Mouse (Mus musculus) heart, embryonic 13.5 days (tissue): Measurements from ENCODE around the gene Zbtb46. TPM values are rescaled to one million over a fixed set of nuclear protein-coding genes. Genes with fewer than 3 reads are reported as not detected.

ENCODE experiments used
- ATAC-seq: fragments of 200-750 bp; cut with Nextera tagmentation; 2 replicates; pipeline ENCODE4 v1.8.0; 2017; ENCODE audit warnings: moderate TSS enrichment; ENCODE audit not compliant: insufficient number of reproducible peaks, low FRiP score, low TSS enrichment; ENCODE audit errors: extremely low read depth
- H3K27ac ChIP-seq: fragments of 300-500 bp; sonication (generic); replicated peaks from 2 replicates; pipeline ENCODE4 v1.5.1; 2015; ENCODE audit warnings: moderate library complexity, mild to moderate bottlenecking, inconsistent platforms
- H3K27me3 ChIP-seq: fragments of 300-500 bp; sonication (generic); replicated peaks from 2 replicates; pipeline ENCODE4 v1.6.1; 2015; ENCODE audit warnings: mild to moderate bottlenecking, inconsistent platforms
- H3K36me3 ChIP-seq: fragments of 300-500 bp; sonication (generic); 2 replicates; pipeline ENCODE4 v1.6.1; 2015; ENCODE audit warnings: mild to moderate bottlenecking, inconsistent platforms
- H3K4me1 ChIP-seq: fragments of 300-500 bp; sonication (generic); 2 replicates; pipeline ENCODE4 v1.6.1; 2015; ENCODE audit warnings: inconsistent platforms
- H3K4me2 ChIP-seq: fragments of 300-500 bp; sonication (generic); 2 replicates; pipeline ENCODE4 v1.6.1; 2015; ENCODE audit warnings: inconsistent platforms, mild to moderate bottlenecking, moderate library complexity
- H3K4me3 ChIP-seq: fragments of 300-500 bp; sonication (generic); 2 replicates; pipeline ENCODE4 v1.5.1; 2015; ENCODE audit warnings: moderate library complexity, mild to moderate bottlenecking, inconsistent platforms
- H3K9ac ChIP-seq: fragments of 300-500 bp; sonication (generic); 2 replicates; pipeline ENCODE4 v1.6.1; 2015; ENCODE audit warnings: inconsistent platforms, mild to moderate bottlenecking, moderate library complexity
- H3K9me3 ChIP-seq: fragments of 300-500 bp; sonication (generic); 2 replicates; pipeline ENCODE4 v1.6.1; 2016; ENCODE audit warnings: inconsistent platforms
- WGBS: fragments of 180-500 bp; shearing (Covaris S2); methylation state at CpG from one replicate; pipeline ENCODE4 v1.1.7; 2015; ENCODE audit warnings: mixed read lengths; 5-methylcytosine and 5-hydroxymethylcytosine counted together
- polyA plus RNA-seq: library from polyadenylated mRNA; unstranded; fragments of >200 nt; fragmentation: Nextera tagmentation; extraction: Ambion mirVana; gene quantifications from 2 replicates; pipeline ENCODE4 v1.2.1, GENCODE M21; 2015

The Zbtb46 gene
- polyA plus RNA-seq, 1 experiment from 2014 or later: 10.6 TPM

DNA sequence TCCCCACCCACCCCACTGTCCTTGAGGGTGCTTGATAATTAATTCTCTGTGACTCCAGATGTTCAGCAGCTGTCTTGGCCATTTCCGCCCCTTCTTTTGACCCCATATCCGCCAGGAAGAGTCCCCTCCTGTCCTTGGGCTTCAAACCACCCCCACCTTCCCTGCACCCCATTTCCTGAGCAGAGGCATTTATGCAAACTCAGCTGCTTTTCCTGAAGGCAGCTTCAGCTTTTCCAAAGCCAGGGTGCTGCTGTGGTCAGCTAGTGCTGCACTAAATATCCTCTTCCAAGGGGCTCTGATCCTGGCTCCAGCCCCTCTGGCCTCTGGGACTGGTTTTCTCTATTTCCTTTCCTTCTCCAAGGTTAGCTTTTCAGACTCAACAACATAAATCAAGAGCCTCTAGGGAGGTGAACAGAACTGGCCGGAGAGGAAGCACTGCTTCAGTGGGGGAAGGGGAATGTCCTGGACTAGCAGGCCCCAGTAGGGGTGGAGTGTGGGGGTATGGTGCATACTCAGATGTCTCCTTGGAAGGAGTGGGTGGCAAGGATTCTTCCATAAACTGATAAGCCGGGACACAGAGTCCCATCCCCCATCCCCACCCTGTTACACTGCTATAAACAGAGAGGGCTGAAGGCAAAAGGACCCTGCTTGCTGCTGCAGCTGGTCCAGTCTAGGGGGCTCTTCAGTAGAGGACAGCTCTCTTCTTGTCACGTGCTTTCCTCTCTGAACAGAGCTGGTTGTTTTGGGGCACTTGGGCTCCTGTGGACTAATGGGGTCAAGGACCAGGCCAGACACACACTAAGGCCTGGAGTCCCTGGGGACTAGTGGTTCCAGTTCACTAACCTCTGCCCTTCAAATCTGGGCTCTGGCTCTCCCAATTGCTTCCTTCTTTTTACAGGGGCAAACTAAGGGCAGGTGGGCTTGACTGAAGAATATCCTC is 28.4 kb upstream of the Zbtb46 start:
- H3K4me3 ChIP-seq: no peak overlapping the region
- peak overlapping the region; percentile 81 for H3K27ac ChIP-seq
- no peak for ATAC-seq
- H3K27me3 ChIP-seq: no peaks in the 10 kb centered on the region
- H3K9me3 ChIP-seq: no peaks in the 10 kb centered on the region
- no peak overlapping the region for H3K4me2 ChIP-seq
- 25% methylated on average over 5 of the region's 5 CpGs for WGBS
- H3K36me3 ChIP-seq: no peaks in the 10 kb centered on the region
- H3K9ac ChIP-seq: no peak overlapping the region
- H3K4me1 ChIP-seq: peaks cover 32% of the 10 kb centered on the region

DNA sequence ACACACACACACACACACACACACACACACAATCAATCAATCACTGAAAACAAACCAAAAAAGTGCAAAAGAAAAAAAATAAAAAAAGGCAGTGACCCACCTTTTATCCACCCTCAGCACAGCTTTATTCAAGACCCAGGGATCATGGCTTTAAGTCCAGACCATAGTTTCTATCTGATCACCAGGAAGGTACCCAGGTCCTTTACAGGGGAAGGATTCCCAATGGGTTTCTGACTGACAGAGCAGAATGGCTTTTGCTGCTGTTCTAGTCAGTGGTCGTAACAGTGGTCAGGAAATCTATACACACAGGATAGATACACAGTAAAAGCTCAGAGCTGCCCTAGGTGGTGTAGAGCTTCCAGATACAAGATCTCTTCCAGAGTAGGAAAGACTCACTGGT is 26.5 kb upstream of the Zbtb46 start:
- ATAC-seq: no peak
- no peaks in the 10 kb centered on the region for H3K36me3 ChIP-seq
- no peak overlapping the region for H3K27ac ChIP-seq
- H3K27me3 ChIP-seq: no peaks in the 10 kb centered on the region
- no peak overlapping the region for H3K4me2 ChIP-seq
- peaks cover 32% of the 10 kb centered on the region for H3K4me1 ChIP-seq
- WGBS: 33% methylated on average over 1 of the region's 1 CpGs
- no peak overlapping the region for H3K4me3 ChIP-seq
- H3K9ac ChIP-seq: no peak overlapping the region
- no peaks in the 10 kb centered on the region for H3K9me3 ChIP-seq

DNA sequence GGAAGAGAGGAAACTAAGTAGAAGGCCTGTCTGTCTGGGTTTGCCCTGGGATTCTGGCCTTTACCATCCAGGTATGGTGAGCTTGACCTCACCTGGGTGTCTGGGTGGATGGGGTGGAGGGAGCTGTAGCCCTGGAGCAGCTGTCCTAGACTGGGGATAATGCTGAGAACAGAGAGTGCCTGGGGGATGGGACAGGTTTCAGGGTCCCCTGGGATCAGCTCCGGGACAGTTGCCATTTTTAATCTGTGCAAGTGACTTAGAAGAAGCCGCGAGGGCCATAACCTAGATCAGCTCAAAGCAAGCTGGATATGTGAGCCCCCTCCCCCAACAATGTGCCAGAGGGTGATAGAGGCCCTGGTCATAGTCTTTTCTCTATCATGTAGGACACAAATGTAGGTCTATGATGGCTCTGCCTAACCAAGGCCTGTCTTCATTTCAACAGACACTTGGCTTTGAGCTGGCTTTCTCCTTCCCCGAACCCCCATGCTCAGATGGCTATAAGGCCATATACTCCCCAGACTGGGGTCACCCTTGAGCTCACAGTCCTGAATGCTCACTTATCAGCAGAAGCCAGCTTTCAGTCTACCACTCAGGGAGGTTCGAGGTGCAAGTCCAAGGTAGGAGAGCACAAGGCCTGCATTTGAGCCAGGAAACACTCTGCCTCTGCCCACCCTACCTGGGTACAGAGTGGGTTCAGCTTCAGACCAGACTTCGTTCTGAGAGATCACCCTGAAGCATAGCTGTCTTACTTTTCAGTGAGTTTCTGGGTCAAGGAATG is 25.4 kb upstream of the Zbtb46 start:
- H3K4me2 ChIP-seq: no peak overlapping the region
- H3K27ac ChIP-seq: 0 out of 2 replicates have a peak overlapping the region, but pooled peaks have one; percentile 43
- no peak for ATAC-seq
- peaks cover 32% of the 10 kb centered on the region for H3K4me1 ChIP-seq
- H3K9me3 ChIP-seq: no peaks in the 10 kb centered on the region
- H3K4me3 ChIP-seq: no peak overlapping the region
- H3K27me3 ChIP-seq: no peaks in the 10 kb centered on the region
- H3K36me3 ChIP-seq: no peaks in the 10 kb centered on the region
- no peak overlapping the region for H3K9ac ChIP-seq
- WGBS: 71% methylated on average over 6 of the region's 6 CpGs

DNA sequence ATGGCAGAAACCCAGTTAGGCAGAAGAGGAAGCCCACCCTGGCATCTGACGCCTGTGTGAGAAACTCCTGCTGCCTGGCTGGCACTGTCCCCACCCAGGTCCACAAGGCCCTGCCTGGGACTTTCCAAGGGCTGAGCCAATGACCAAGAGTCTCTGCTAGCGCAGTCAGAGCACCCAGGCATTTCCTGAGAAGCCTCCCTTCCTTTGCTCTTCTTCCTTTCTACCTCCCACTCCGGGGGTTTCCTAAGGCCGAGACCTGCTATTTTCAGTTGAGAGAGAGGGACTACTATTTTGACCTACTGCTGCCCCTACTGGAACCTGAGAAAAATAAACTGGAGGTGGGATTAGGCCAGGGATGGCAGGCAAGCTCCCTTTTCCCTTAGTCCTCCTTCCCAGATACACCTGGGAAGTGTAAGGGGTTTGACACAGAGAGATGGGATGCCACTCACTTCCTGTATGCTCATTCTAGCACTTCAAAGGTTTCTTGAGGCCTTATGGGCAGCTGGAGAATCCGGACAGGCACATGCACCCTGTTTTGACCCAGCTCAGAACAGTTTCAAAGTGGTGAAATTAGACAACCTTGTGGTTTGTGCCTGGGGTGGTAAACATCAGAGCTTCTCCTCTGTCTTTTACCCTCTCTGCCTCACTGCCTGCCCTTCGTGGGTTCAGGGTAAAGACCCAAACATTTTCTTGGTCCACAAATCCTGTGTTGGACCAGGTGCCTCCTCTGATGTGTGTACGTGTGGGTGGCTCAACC is 24.5 kb upstream of the Zbtb46 start:
- Histone ChIP-seq H3K27me3 (no peaks in the 10 kb centered on the region), H3K9ac (peak overlapping the region; percentile 67), H3K36me3 (no peaks in the 10 kb centered on the region), H3K27ac (peak overlapping the region; percentile 43), H3K4me2 (peak overlapping the region; percentile 46), H3K4me1 (peaks cover 32% of the 10 kb centered on the region), H3K4me3 (no peak overlapping the region), H3K9me3 (no peaks in the 10 kb centered on the region)
- 24% methylated on average over 7 of the region's 7 CpGs for WGBS
- ATAC-seq: peak; percentile 21; the same call in 1 of the 2 replicates

DNA sequence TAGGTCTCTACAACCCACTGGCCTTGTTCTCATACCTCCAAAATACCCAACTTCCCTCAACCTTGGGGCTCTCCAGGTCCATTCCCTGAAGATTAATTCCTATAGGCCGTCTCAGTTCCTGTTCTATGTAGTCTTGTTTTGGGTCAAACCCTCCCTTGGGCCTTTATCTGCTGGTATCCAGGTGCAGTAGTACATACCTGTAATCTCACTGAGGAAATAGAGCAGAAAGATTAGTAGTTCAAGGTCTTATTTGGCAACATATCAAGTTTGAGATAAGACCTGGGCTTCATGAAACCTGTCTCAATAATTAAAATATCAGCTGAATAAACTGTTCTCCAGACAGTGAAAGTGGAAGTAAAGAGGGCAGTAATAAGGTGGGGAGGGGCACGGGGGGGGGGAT is 23.9 kb upstream of the Zbtb46 start:
- Histone ChIP-seq H3K9me3 (no peaks in the 10 kb centered on the region), H3K9ac (peak overlapping the region; percentile 67; the same call in 1 of the 2 replicates), H3K4me3 (no peak overlapping the region), H3K36me3 (no peaks in the 10 kb centered on the region), H3K27ac (peak overlapping the region; percentile 43), H3K4me1 (peaks cover 30% of the 10 kb centered on the region), H3K4me2 (peak overlapping the region; percentile 46), H3K27me3 (no peaks in the 10 kb centered on the region)
- 30% methylated on average over 2 of the region's 2 CpGs for WGBS
- ATAC-seq: no peak

DNA sequence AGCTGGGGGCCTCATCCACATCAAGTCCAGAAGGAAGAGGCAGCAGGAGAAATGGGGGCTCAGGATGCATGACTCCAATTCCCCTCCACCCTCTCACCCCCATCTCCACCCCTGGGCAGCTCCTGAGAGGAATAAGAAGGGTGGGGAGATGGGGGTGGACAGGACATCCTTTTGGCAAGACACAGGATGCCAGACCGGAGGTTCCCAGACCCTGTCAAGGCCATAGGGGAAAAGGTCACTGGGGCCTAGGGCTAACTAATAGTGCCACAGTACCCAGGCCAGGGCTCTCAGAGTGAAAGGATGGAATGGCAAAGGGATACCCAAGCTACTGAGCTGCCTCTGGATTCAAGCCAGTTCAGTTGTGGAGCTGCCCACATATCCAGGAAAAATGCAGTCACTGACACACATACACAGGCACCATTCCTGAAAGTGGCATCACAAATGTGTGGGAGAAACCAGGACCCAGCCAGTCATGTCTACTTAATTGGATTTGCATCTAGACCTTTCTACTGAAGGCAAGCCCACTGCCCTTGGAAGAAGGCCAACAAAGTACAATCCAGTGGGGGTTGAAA is 13.1 kb upstream of the Zbtb46 start:
- Histone ChIP-seq H3K9me3 (no peaks in the 10 kb centered on the region), H3K27me3 (no peaks in the 10 kb centered on the region), H3K27ac (peak overlapping the region; percentile 84), H3K4me3 (no peak overlapping the region), H3K4me1 (peaks cover 29% of the 10 kb centered on the region), H3K4me2 (no peak overlapping the region), H3K36me3 (no peaks in the 10 kb centered on the region), H3K9ac (peak overlapping the region; percentile 28; the same call in 1 of the 2 replicates)
- 59% methylated on average over 1 of the region's 1 CpGs for WGBS
- ATAC-seq: no peak

DNA sequence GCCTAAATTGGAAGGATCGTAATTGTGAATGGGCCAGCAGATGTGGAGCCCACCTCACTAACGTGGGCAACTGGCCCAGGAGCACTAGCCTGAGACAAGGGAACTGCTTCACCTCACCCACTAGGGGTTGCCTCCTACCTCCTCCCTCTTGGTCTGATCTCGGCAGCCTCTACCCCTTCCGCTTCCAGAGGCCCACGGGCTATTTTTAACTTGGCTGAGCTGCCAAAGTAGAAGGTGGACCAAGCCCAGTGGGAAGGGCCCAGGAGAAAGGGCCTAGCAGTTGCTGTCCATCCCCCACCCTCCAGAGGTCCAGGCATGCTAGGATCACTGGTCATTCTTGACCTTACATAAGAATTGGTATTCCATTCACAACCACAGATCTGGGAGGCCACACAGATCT is 12.0 kb upstream of the Zbtb46 start:
- Histone ChIP-seq H3K4me1 (peaks cover 29% of the 10 kb centered on the region), H3K27me3 (no peaks in the 10 kb centered on the region), H3K27ac (peak overlapping the region; percentile 84), H3K4me3 (no peak overlapping the region), H3K9ac (peak overlapping the region; percentile 48; the same call in 1 of the 2 replicates), H3K36me3 (no peaks in the 10 kb centered on the region), H3K9me3 (no peaks in the 10 kb centered on the region), H3K4me2 (peak overlapping the region; percentile 31)
- ATAC-seq: no peak; the same call in 1 of the 2 replicates
- WGBS: 25% methylated on average over 5 of the region's 5 CpGs

DNA sequence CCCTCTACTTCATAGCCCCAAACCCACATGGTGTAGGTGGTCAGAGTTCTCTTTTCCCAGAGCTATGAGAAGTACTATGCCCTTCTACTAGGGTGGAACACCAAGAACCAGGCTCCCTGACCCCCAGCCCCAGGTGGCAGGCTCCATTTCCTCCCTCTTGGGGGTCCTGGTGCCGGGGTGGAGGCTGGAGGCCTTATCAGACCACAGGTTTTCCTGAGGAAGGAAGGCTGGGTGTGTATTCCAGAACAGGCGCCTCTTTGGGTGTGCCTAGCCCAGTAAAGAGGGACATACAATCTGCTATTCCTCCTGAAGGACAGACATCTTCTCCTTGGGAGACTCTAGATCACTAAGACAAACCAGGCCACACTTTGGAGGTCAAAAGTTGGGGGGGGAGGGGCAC is 11.1 kb upstream of the Zbtb46 start:
- H3K27ac ChIP-seq: peak overlapping the region; percentile 84
- ATAC-seq: no peak

DNA sequence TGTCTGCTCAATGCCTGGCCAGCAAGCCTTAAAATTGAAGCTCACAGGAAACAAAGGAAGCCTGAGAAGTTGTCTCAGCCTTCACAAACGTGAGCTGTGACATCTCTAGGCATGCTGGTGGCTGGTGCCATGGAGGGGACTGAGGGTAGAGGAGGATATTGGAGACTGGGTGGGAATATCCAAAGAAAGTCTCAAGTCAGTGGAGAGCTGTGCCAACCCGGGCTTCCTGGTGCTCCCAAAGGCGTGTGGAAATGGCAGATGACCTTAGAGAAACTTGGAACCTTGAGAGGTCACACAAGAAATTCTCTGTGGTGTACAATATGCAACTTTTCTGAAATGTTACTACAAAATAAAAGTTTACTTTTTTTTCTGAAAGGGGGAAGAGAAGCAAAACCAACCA is 6.2 kb upstream of the Zbtb46 start:
- Histone ChIP-seq H3K9ac (no peak overlapping the region), H3K9me3 (no peaks in the 10 kb centered on the region), H3K4me3 (no peak overlapping the region), H3K36me3 (no peaks in the 10 kb centered on the region), H3K27ac (no peak overlapping the region), H3K4me1 (peaks cover 24% of the 10 kb centered on the region), H3K4me2 (no peak overlapping the region), H3K27me3 (0 out of 2 replicates have a peak, but pooled peaks cover 13% of the 10 kb centered on the region)
- ATAC-seq: no peak
- 61% methylated on average over 3 of the region's 3 CpGs for WGBS

More for the DNA sequence above, 11.1 kb upstream of the Zbtb46 start:
- Histone ChIP-seq H3K9ac (0 out of 2 replicates have a peak overlapping the region, but pooled peaks have one; percentile 48), H3K27me3 (no peaks in the 10 kb centered on the region), H3K4me2 (no peak overlapping the region), H3K4me1 (peaks cover 29% of the 10 kb centered on the region), H3K4me3 (no peak overlapping the region), H3K36me3 (no peaks in the 10 kb centered on the region), H3K9me3 (no peaks in the 10 kb centered on the region)
- 53% methylated on average over 2 of the region's 2 CpGs for WGBS

DNA sequence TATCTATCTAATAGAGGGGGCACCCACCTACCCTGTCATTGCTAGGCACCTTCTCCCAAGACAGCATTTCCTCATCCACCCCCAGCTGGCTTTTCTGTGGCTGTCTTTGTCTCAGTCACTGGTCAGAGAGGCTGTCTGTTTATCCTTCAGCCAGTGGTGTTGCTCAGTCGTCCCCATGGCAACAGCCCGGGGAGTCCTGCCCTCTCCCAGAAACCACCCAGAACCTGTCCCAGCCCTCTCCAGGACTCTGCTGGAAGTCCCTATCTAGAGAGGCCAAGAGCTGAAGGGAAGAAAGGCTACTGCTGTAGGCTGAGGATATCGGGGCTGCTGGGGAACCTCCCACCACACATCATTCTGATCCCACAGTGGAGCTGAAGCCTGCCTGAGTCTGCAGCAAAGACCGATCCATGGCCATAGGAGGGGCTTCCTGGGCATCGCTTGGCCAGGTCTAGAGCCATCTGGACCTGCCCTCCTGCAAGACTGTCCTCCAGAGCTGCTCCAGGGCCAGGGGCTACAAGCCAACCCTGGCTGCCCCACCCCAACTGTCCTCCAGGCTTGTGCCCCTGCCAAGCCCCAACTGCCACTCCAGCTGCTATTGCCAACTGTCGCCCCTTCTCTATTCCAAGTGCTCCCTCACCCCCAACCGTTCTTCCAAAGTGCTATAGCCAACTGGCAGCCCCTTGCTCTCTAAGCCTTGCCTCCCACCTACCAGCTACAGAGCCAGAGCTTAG is 3.9 kb upstream of the Zbtb46 start:
- H3K9me3 ChIP-seq: no peaks in the 10 kb centered on the region
- ATAC-seq: no peak
- H3K27me3 ChIP-seq: 0 out of 2 replicates have a peak, but pooled peaks cover 13% of the 10 kb centered on the region
- no peaks in the 10 kb centered on the region for H3K36me3 ChIP-seq
- peak overlapping the region; percentile 21 for H3K4me3 ChIP-seq
- peak overlapping the region; percentile 53 for H3K4me2 ChIP-seq
- H3K27ac ChIP-seq: no peak overlapping the region
- 35% methylated on average over 7 of the region's 7 CpGs for WGBS
- H3K4me1 ChIP-seq: peaks cover 29% of the 10 kb centered on the region
- peak overlapping the region; percentile 50 for H3K9ac ChIP-seq
